Mouse (Mus musculus) kidney, adult 2 months (tissue): ENCODE data around the gene Tfb1m.

ENCODE experiments used
- CTCF ChIP-seq: fragments of 200-500 bp; conservative IDR thresholded peaks from 2 replicates; pipeline ENCODE4 v1.5.1; 2011; ENCODE audit warnings: low read depth, mild to moderate bottlenecking, control low read depth, low read length, moderate library complexity, mixed read lengths; ENCODE audit not compliant: insufficient read depth, insufficient read length
- POLR2A ChIP-seq: fragments of 200-500 bp; IDR thresholded peaks from one replicate; pipeline ENCODE4 v1.6.1; 2011; ENCODE audit warnings: low read depth, low read length, control low read depth

- TF ChIP-seq CTCF: no peak
- TF ChIP-seq POLR2A: no peak
Observed at GRCm38 (mm10) chr17:3490216-3490895, 67.2 kb downstream of the Tfb1m start.
